Mouse (Mus musculus): ENCODE results near the gene Ring1. TPM values are rescaled to one million over a fixed set of nuclear protein-coding genes. Genes with fewer than 3 reads are reported as not detected.
A peak's percentile ranks its signal among the peaks of the same experiment; 100 is the strongest.

Ring1 gene
- polyA plus RNA-seq, 1 experiment, result 29.9 TPM

- no peaks in the 10 kb centered on the region for H3K27me3 ChIP-seq (ENCODE audit: control insufficient read depth, insufficient read depth, low read length)
- H3K4me3 ChIP-seq (ENCODE audit: low read depth, low read length), result peak overlapping the region; percentile 79
- WGBS, result under 1% methylated on average over 17 of the region's 17 CpGs
- H3K27ac ChIP-seq (ENCODE audit: insufficient read depth, low read depth, low read length), result peak overlapping the region; percentile 87
- H3K4me1 ChIP-seq (ENCODE audit: control insufficient read depth, insufficient read depth, insufficient read length, low read length), result peaks cover 26% of the 10 kb centered on the region
- TF ChIP-seq CTCF (IDR thresholded peaks at IDR 0.05; ENCODE audit: extremely low read depth, insufficient read length, insufficient replicate concordance, low read depth, low read length) (no peak), POLR2A (IDR thresholded peaks at IDR 0.05; ENCODE audit: low read depth, low read length) (peak; percentile 82)
- no peaks in the 10 kb centered on the region for H3K36me3 ChIP-seq (ENCODE audit: control insufficient read depth, insufficient read depth, low read length)
Observed at GRCm38 (mm10) chr17:33978631-33979031, 45.8 kb downstream of the Ring1 start.

GRCm38 (mm10) chr17:33977861-33978557, 46.5 kb downstream of the Ring1 start:
- Histone ChIP-seq H3K27ac (ENCODE audit: insufficient read depth, low read depth, low read length) (peak overlapping the region; percentile 27), H3K36me3 (ENCODE audit: control insufficient read depth, insufficient read depth, low read length) (no peaks in the 10 kb centered on the region)
- WGBS, result 3% methylated on average over 57 of the region's 57 CpGs

GRCm38 (mm10) chr17:33973572-33973971, 50.9 kb downstream of the Ring1 start:
- no peak overlapping the region for H3K4me3 ChIP-seq (ENCODE audit: low read depth, low read length)
- no peaks in the 10 kb centered on the region for H3K27me3 ChIP-seq (ENCODE audit: control insufficient read depth, insufficient read depth, low read length)
- no peak for TF ChIP-seq POLR2A (IDR thresholded peaks at IDR 0.05; ENCODE audit: low read depth, low read length)
- TF ChIP-seq CTCF (IDR thresholded peaks at IDR 0.05; ENCODE audit: extremely low read depth, insufficient read length, insufficient replicate concordance, low read depth, low read length), result no peak
- 75% methylated on average over 3 of the region's 3 CpGs for WGBS
- peaks cover 5% of the 10 kb centered on the region for H3K4me1 ChIP-seq (ENCODE audit: control insufficient read depth, insufficient read depth, insufficient read length, low read length)
- no peak overlapping the region for H3K27ac ChIP-seq (ENCODE audit: insufficient read depth, low read depth, low read length)
- no peaks in the 10 kb centered on the region for H3K36me3 ChIP-seq (ENCODE audit: control insufficient read depth, insufficient read depth, low read length)

More at GRCm38 (mm10) chr17:33977861-33978557, 46.5 kb downstream of the Ring1 start:
- Histone ChIP-seq H3K4me3 (ENCODE audit: low read depth, low read length) (peak overlapping the region; percentile 79), H3K27me3 (ENCODE audit: control insufficient read depth, insufficient read depth, low read length) (no peaks in the 10 kb centered on the region), H3K4me1 (ENCODE audit: control insufficient read depth, insufficient read depth, insufficient read length, low read length) (peaks cover 26% of the 10 kb centered on the region)
- TF ChIP-seq CTCF (IDR thresholded peaks at IDR 0.05; ENCODE audit: extremely low read depth, insufficient read length, insufficient replicate concordance, low read depth, low read length) (no peak), POLR2A (IDR thresholded peaks at IDR 0.05; ENCODE audit: low read depth, low read length) (no peak)

GRCm38 (mm10) chr17:33972691-33973090, 51.8 kb downstream of the Ring1 start:
- WGBS, result 12% methylated on average over 1 of the region's 1 CpGs
- TF ChIP-seq POLR2A (IDR thresholded peaks at IDR 0.05; ENCODE audit: low read depth, low read length) (no peak), CTCF (IDR thresholded peaks at IDR 0.05; ENCODE audit: extremely low read depth, insufficient read length, insufficient replicate concordance, low read depth, low read length) (no peak)

More at GRCm38 (mm10) chr17:33972691-33973090, 51.8 kb downstream of the Ring1 start:
- Histone ChIP-seq H3K4me1 (ENCODE audit: control insufficient read depth, insufficient read depth, insufficient read length, low read length) (peaks cover 2% of the 10 kb centered on the region), H3K4me3 (ENCODE audit: low read depth, low read length) (no peak overlapping the region), H3K27me3 (ENCODE audit: control insufficient read depth, insufficient read depth, low read length) (no peaks in the 10 kb centered on the region), H3K36me3 (ENCODE audit: control insufficient read depth, insufficient read depth, low read length) (no peaks in the 10 kb centered on the region), H3K27ac (ENCODE audit: insufficient read depth, low read depth, low read length) (no peak overlapping the region)

Other genes with a start within 250 kb of the Ring1 start
- 14.7 and 57.3 TPM in 2 replicates for gene Angptl4, start 242.8 kb downstream of the Ring1 start, polyA plus RNA-seq (2012; rRNA removed)
- 20.6 and 21.1 TPM in 2 replicates for gene Kank3, start 214.2 kb downstream of the Ring1 start, polyA plus RNA-seq (2012; rRNA removed)
- gene Rps28, start 200.1 kb downstream of the Ring1 start, polyA plus RNA-seq (2012; rRNA removed), result 296 and 444 TPM in 2 replicates
- gene Ndufa7, start 200.1 kb downstream of the Ring1 start, polyA plus RNA-seq (2012; rRNA removed), result 337 and 417 TPM in 2 replicates
- 14.9 and 22.1 TPM in 2 replicates for gene Cd320, start 181.6 kb downstream of the Ring1 start, polyA plus RNA-seq (2012; rRNA removed)
- gene Gm7029, start 150.8 kb downstream of the Ring1 start, polyA plus RNA-seq (2012; rRNA removed), result not detected in 2 replicates
- 3.9 and 7.5 TPM in 2 replicates for gene Kifc1, start 134.0 kb downstream of the Ring1 start, polyA plus RNA-seq (2012; rRNA removed)
- not detected in 2 replicates for gene Platr17, start 119.5 kb downstream of the Ring1 start, polyA plus RNA-seq (2012; rRNA removed)
- gene Daxx, start 115.3 kb downstream of the Ring1 start, polyA plus RNA-seq (2012; rRNA removed), result 20.7 and 48.6 TPM in 2 replicates
- gene Tapbp, start 108.8 kb downstream of the Ring1 start, polyA plus RNA-seq (2012; rRNA removed), result 151 and 367 TPM in 2 replicates
- 64.1 and 134 TPM in 2 replicates for gene Zbtb22, start 108.8 kb downstream of the Ring1 start, polyA plus RNA-seq (2012; rRNA removed)
- 45.3 and 60.7 TPM in 2 replicates for gene Rgl2, start 95.1 kb downstream of the Ring1 start, polyA plus RNA-seq (2012; rRNA removed)
- 9.3 and 19.4 TPM in 2 replicates for gene Pfdn6, start 84.3 kb downstream of the Ring1 start, polyA plus RNA-seq (2012; rRNA removed)
- 10.0 and 12.4 TPM in 2 replicates for gene Wdr46, start 84.0 kb downstream of the Ring1 start, polyA plus RNA-seq (2012; rRNA removed)
- 14.8 and 24.6 TPM in 2 replicates for gene B3galt4, start 73.2 kb downstream of the Ring1 start, polyA plus RNA-seq (2012; rRNA removed)
- gene Vps52, start 68.9 kb downstream of the Ring1 start, polyA plus RNA-seq (2012; rRNA removed), result 28.4 and 52.3 TPM in 2 replicates
- 509 and 766 TPM in 2 replicates for gene Rps18, start 68.7 kb downstream of the Ring1 start, polyA plus RNA-seq (2012; rRNA removed)
- gene H2-K1, start 24.3 kb downstream of the Ring1 start, polyA plus RNA-seq (2012; rRNA removed), result 2,533 and 6,705 TPM in 2 replicates
- gene H2-Ke6, start 3.4 kb upstream of the Ring1 start, polyA plus RNA-seq (2012; rRNA removed), result 52.4 and 75.8 TPM in 2 replicates
- gene Slc39a7, start 7.0 kb upstream of the Ring1 start, polyA plus RNA-seq (2012; rRNA removed), result 81.5 and 119 TPM in 2 replicates
- gene Rxrb, start 7.1 kb upstream of the Ring1 start, polyA plus RNA-seq (2012; rRNA removed), result 26.3 and 64.2 TPM in 2 replicates
- 0.90 and 2.4 TPM in 2 replicates for gene Col11a2, start 14.8 kb upstream of the Ring1 start, polyA plus RNA-seq (2012; rRNA removed)
- 7.2 and 16.6 TPM in 2 replicates for gene H2-Oa, start 67.7 kb upstream of the Ring1 start, polyA plus RNA-seq (2012; rRNA removed)
- gene H2-DMa, start 94.9 kb upstream of the Ring1 start, polyA plus RNA-seq (2012; rRNA removed), result 35.4 and 169 TPM in 2 replicates
- gene Brd2, start 98.0 kb upstream of the Ring1 start, polyA plus RNA-seq (2012; rRNA removed), result 41.2 and 73.1 TPM in 2 replicates
- gene H2-DMb2, start 118.6 kb upstream of the Ring1 start, polyA plus RNA-seq (2012; rRNA removed), result 12.7 and 25.4 TPM in 2 replicates
- gene H2-DMb1, start 128.4 kb upstream of the Ring1 start, polyA plus RNA-seq (2012; rRNA removed), result 39.0 and 281 TPM in 2 replicates
- gene Tap1, start 162.9 kb upstream of the Ring1 start, polyA plus RNA-seq (2012; rRNA removed), result 35.1 and 100 TPM in 2 replicates
- gene Psmb9, start 163.1 kb upstream of the Ring1 start, polyA plus RNA-seq (2012; rRNA removed), result 112 and 204 TPM in 2 replicates
- 135 and 293 TPM in 2 replicates for gene Psmb8, start 173.0 kb upstream of the Ring1 start, polyA plus RNA-seq (2012; rRNA removed)
- gene Tap2, start 178.8 kb upstream of the Ring1 start, polyA plus RNA-seq (2012; rRNA removed), result 30.4 and 66.1 TPM in 2 replicates
- 5.3 and 13.7 TPM in 2 replicates for gene H2-Ob, start 214.2 kb upstream of the Ring1 start, polyA plus RNA-seq (2012; rRNA removed)
- gene H2-Ab1, start 233.0 kb upstream of the Ring1 start, polyA plus RNA-seq (2012; rRNA removed), result 860 and 5,426 TPM in 2 replicates

All from small intestine, adult 2 months (tissue).